Mouse (Mus musculus): ENCODE measurements around the gene Lrrc61.

DNA sequence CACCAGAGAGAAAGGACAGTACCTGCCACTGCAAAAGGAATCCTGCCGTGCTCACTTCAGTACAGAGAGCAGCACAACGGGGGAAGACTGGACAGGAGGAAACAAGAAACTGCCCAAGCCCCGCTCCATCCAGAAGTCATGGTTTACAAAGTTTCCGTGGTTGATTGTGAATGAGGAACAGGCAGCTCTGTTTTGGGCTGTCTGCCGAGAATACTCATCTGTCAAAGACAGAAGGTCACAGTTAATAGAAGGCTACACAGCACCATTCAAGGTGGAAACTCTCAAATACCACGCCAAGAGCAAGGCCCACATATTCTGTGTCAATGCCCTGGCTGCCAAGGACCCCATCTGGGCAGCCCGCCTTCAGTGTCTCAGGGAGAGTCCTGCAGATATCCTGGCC, 42.7 kb upstream of the Lrrc61 start:
- TF ChIP-seq POLR2A (IDR thresholded peaks at IDR 0.05; ENCODE audit: low read depth, low read length) (no peak), CTCF (conservative IDR thresholded peaks at IDR 0.05; ENCODE audit: insufficient read depth, insufficient read length, low read depth, low read length) (no peak)
